Mouse (Mus musculus): ENCODE results near the gene Pip4k2b.

Gene Pip4k2b

GRCm38 (mm10) chr11:97695712-97696401, 48.6 kb downstream of the Pip4k2b start:
- CTCF ChIA-PET: interaction anchor here (0.6 kb wide), 1 partner anchor 296 kb away, joined by 3 read pairs; no protein-coding TSS in a partner anchor

GRCm38 (mm10) chr11:97694921-97695711, 49.4 kb downstream of the Pip4k2b start:
- CTCF ChIA-PET: interaction anchor here (0.6 kb wide), 1 partner anchor 58 kb away, joined by 3 read pairs; no protein-coding TSS in a partner anchor

GRCm38 (mm10) chr11:97694435-97694834, 50.1 kb downstream of the Pip4k2b start:
- CTCF ChIA-PET: interaction anchor here (0.5 to 0.6 kb wide), 2 partner anchors 58 to 523 kb away, joined by 3 read pairs; no protein-coding TSS in a partner anchor

- CTCF ChIA-PET: interaction anchor here (0.6 to 1.0 kb wide), 3 partner anchors 35 to 191 kb away, joined by 3 to 5 read pairs (median 3); no protein-coding TSS in a partner anchor
Measured at GRCm38 (mm10) chr11:97689861-97690260, 54.6 kb downstream of the Pip4k2b start.

GRCm38 (mm10) chr11:97687061-97687460, 57.4 kb downstream of the Pip4k2b start:
- CTCF ChIA-PET: no interaction called here

- CTCF ChIA-PET: interaction anchor here (0.6 to 1.2 kb wide), 2 partner anchors 40 to 378 kb away, joined by 3 to 21 read pairs; no protein-coding TSS in a partner anchor
Measured at GRCm38 (mm10) chr11:97686322-97686908, 58.1 kb downstream of the Pip4k2b start.

- CTCF ChIA-PET: interaction anchor here (0.6 to 1.2 kb wide), 2 partner anchors 39 to 377 kb away, joined by 3 to 21 read pairs; no protein-coding TSS in a partner anchor
Measured at GRCm38 (mm10) chr11:97685613-97686321, 58.7 kb downstream of the Pip4k2b start, which contains the start of gene Cisd3. Cisd3 (plus strand) TSS chr11:97685826.

GRCm38 (mm10) chr11:97684766-97685165, 59.7 kb downstream of the Pip4k2b start:
- CTCF ChIA-PET: interaction anchor here (1.0 to 1.3 kb wide), 2 partner anchors 24 to 26 kb away, joined by 6 to 8 read pairs; no protein-coding TSS in a partner anchor

GRCm38 (mm10) chr11:97684063-97684680, 60.3 kb downstream of the Pip4k2b start:
- CTCF ChIA-PET: interaction anchor here (0.6 to 1.3 kb wide), 3 partner anchors 23 to 118 kb away, joined by 3 to 8 read pairs (median 6); no protein-coding TSS in a partner anchor

- CTCF ChIA-PET: interaction anchor here (1.0 kb wide), 1 partner anchor 16 kb away, joined by 3 read pairs; no protein-coding TSS in a partner anchor
Measured at GRCm38 (mm10) chr11:97682504-97683055, 61.9 kb downstream of the Pip4k2b start.

GRCm38 (mm10) chr11:97680430-97680829, 64.1 kb downstream of the Pip4k2b start:
- CTCF ChIA-PET: interaction anchor here (1.0 kb wide), 1 partner anchor 12 kb away, joined by 3 read pairs; no protein-coding TSS in a partner anchor

GRCm38 (mm10) chr11:97678301-97678700, 66.2 kb downstream of the Pip4k2b start:
- CTCF ChIA-PET: no interaction called here

- CTCF ChIA-PET: interaction anchor here (0.6 kb wide), 1 partner anchor 32 kb away, joined by 3 read pairs; no protein-coding TSS in a partner anchor
Measured at GRCm38 (mm10) chr11:97677842-97678241, 66.7 kb downstream of the Pip4k2b start.

GRCm38 (mm10) chr11:97677381-97677780, 67.1 kb downstream of the Pip4k2b start:
- CTCF ChIA-PET: interaction anchor here (0.6 kb wide), 1 partner anchor 32 kb away, joined by 3 read pairs; no protein-coding TSS in a partner anchor

- CTCF ChIA-PET: interaction anchor here (0.5 to 0.7 kb wide), 3 partner anchors 13 to 636 kb away, joined by 4 to 5 read pairs (median 4); partner anchors contain the start of gene Mllt6
Measured at GRCm38 (mm10) chr11:97676050-97676754, 68.3 kb downstream of the Pip4k2b start.

- CTCF ChIA-PET: no interaction called here
Measured at GRCm38 (mm10) chr11:97673148-97673547, 71.4 kb downstream of the Pip4k2b start.

- CTCF ChIA-PET: interaction anchor here (0.5 kb wide), 1 partner anchor 95 kb away, joined by 8 read pairs; the partner anchor contains the start of gene Srcin1
Measured at GRCm38 (mm10) chr11:97671177-97671527, 73.4 kb downstream of the Pip4k2b start.

- CTCF ChIA-PET: interaction anchor here (0.7 kb wide), 1 partner anchor 27 kb away, joined by 3 read pairs; no protein-coding TSS in a partner anchor
Measured at GRCm38 (mm10) chr11:97670234-97671176, 74.0 kb downstream of the Pip4k2b start.

Measured in spleen, embryonic (tissue).